Mouse (Mus musculus): ENCODE results near the gene Crygd. TPM values are rescaled to one million over a fixed set of nuclear protein-coding genes. Genes with fewer than 3 reads are reported as not detected.

Gene Crygd
- polyA plus RNA-seq, 1 experiment from 2014 or later, result not detected

GRCm38 (mm10) chr1:65040806-65041205, 22.4 kb downstream of the Crygd start:
- no peak overlapping the region for H3K4me2 ChIP-seq
- H3K4me1 ChIP-seq, result no peaks in the 10 kb centered on the region
- H3K36me3 ChIP-seq, result no peaks in the 10 kb centered on the region
- 79% methylated on average over 6 of the region's 6 CpGs for WGBS
- no peak overlapping the region for H3K27ac ChIP-seq
- no peaks in the 10 kb centered on the region for H3K9me3 ChIP-seq
- H3K9ac ChIP-seq, result no peak overlapping the region
- ATAC-seq (ENCODE audit: insufficient number of reproducible peaks, insufficient read depth, low FRiP score, low TSS enrichment, low read depth), result no peak
- H3K4me3 ChIP-seq, result no peak overlapping the region
- no peaks in the 10 kb centered on the region for H3K27me3 ChIP-seq

GRCm38 (mm10) chr1:65039679-65040078, 23.6 kb downstream of the Crygd start:
- Histone ChIP-seq H3K36me3 (no peaks in the 10 kb centered on the region), H3K9me3 (no peaks in the 10 kb centered on the region), H3K27ac (no peak overlapping the region), H3K9ac (no peak overlapping the region), H3K4me2 (no peak overlapping the region), H3K4me3 (no peak overlapping the region), H3K27me3 (no peaks in the 10 kb centered on the region), H3K4me1 (no peaks in the 10 kb centered on the region)
- 73% methylated on average over 3 of the region's 3 CpGs for WGBS
- ATAC-seq (ENCODE audit: insufficient number of reproducible peaks, insufficient read depth, low FRiP score, low TSS enrichment, low read depth), result no peak

- H3K4me3 ChIP-seq, result no peak overlapping the region
- WGBS, result 82% methylated on average over 2 of the region's 2 CpGs
- ATAC-seq (ENCODE audit: insufficient number of reproducible peaks, insufficient read depth, low FRiP score, low TSS enrichment, low read depth), result no peak
Observed at GRCm38 (mm10) chr1:65037542-65037941, 25.7 kb downstream of the Crygd start.

GRCm38 (mm10) chr1:65035513-65035912, 27.7 kb downstream of the Crygd start:
- no peaks in the 10 kb centered on the region for H3K9me3 ChIP-seq
- no peaks in the 10 kb centered on the region for H3K27me3 ChIP-seq
- ATAC-seq (ENCODE audit: insufficient number of reproducible peaks, insufficient read depth, low FRiP score, low TSS enrichment, low read depth), result no peak
- H3K36me3 ChIP-seq, result no peaks in the 10 kb centered on the region
- 9% methylated on average over 3 of the region's 3 CpGs for WGBS
- H3K27ac ChIP-seq, result no peak overlapping the region
- H3K4me1 ChIP-seq, result no peaks in the 10 kb centered on the region
- H3K9ac ChIP-seq, result no peak overlapping the region
- H3K4me3 ChIP-seq, result no peak overlapping the region
- no peak overlapping the region for H3K4me2 ChIP-seq

More at GRCm38 (mm10) chr1:65037542-65037941, 25.7 kb downstream of the Crygd start:
- H3K36me3 ChIP-seq, result no peaks in the 10 kb centered on the region
- H3K4me2 ChIP-seq, result no peak overlapping the region
- H3K9me3 ChIP-seq, result no peaks in the 10 kb centered on the region
- no peaks in the 10 kb centered on the region for H3K4me1 ChIP-seq
- no peaks in the 10 kb centered on the region for H3K27me3 ChIP-seq
- H3K27ac ChIP-seq, result no peak overlapping the region
- no peak overlapping the region for H3K9ac ChIP-seq

- Histone ChIP-seq H3K36me3 (no peaks in the 10 kb centered on the region), H3K4me2 (no peak within 1 kb of the TSS), H3K9me3 (no peaks in the 10 kb centered on the region), H3K4me3 (no peak within 1 kb of the TSS), H3K9ac (no peak within 1 kb of the TSS), H3K27ac (no peak within 1 kb of the TSS), H3K27me3 (no peaks in the 10 kb centered on the region), H3K4me1 (0 out of 2 replicates have a peak, but pooled peaks cover 5% of the 10 kb centered on the region)
- ATAC-seq (ENCODE audit: insufficient number of reproducible peaks, insufficient read depth, low FRiP score, low TSS enrichment, low read depth), result no peak
Observed at GRCm38 (mm10) chr1:65032641-65033040, 30.6 kb downstream of the Crygd start, which contains the start of gene Akr1cl. TSS of gene Akr1cl (minus strand) at chr1:65032759.

- Histone ChIP-seq H3K9me3 (no peaks in the 10 kb centered on the region), H3K4me1 (0 out of 2 replicates have a peak, but pooled peaks cover 5% of the 10 kb centered on the region), H3K27me3 (no peaks in the 10 kb centered on the region), H3K27ac (no peak overlapping the region), H3K4me2 (no peak overlapping the region), H3K4me3 (no peak overlapping the region), H3K9ac (no peak overlapping the region), H3K36me3 (no peaks in the 10 kb centered on the region)
- 44% methylated on average over 9 of the region's 9 CpGs for WGBS
- no peak for ATAC-seq (ENCODE audit: insufficient number of reproducible peaks, insufficient read depth, low FRiP score, low TSS enrichment, low read depth)
Observed at GRCm38 (mm10) chr1:65028206-65028605, 35.0 kb downstream of the Crygd start.

GRCm38 (mm10) chr1:65012726-65013125, 50.5 kb downstream of the Crygd start:
- Histone ChIP-seq H3K9me3 (no peaks in the 10 kb centered on the region), H3K27me3 (no peaks in the 10 kb centered on the region), H3K4me2 (no peak overlapping the region), H3K9ac (no peak overlapping the region), H3K4me1 (no peaks in the 10 kb centered on the region), H3K4me3 (no peak overlapping the region), H3K36me3 (no peaks in the 10 kb centered on the region), H3K27ac (no peak overlapping the region)
- 77% methylated on average over 4 of the region's 4 CpGs for WGBS
- ATAC-seq (ENCODE audit: insufficient number of reproducible peaks, insufficient read depth, low FRiP score, low TSS enrichment, low read depth), result no peak

Other genes with a start within 250 kb of the Crygd start
- 8.6 and 8.7 TPM in 2 replicates for gene Plekhm3, start 106.6 kb downstream of the Crygd start, polyA plus RNA-seq (2015; fragmentation: Nextera tagmentation; extraction: Ambion mirVana)
- 0.29 TPM in 1 of 2 replicates, not detected in the other for gene Akr1cl, start 30.7 kb downstream of the Crygd start, polyA plus RNA-seq (2015; fragmentation: Nextera tagmentation; extraction: Ambion mirVana)
- not detected in 2 replicates for gene Cryge, start 12.3 kb downstream of the Crygd start, polyA plus RNA-seq (2015; fragmentation: Nextera tagmentation; extraction: Ambion mirVana)
- gene Crygc, start 10.2 kb upstream of the Crygd start, polyA plus RNA-seq (2015; fragmentation: Nextera tagmentation; extraction: Ambion mirVana), result not detected in 2 replicates
- gene Crygb, start 18.8 kb upstream of the Crygd start, polyA plus RNA-seq (2015; fragmentation: Nextera tagmentation; extraction: Ambion mirVana), result 0.76 and 0.94 TPM in 2 replicates
- not detected in 2 replicates for gene Cryga, start 39.9 kb upstream of the Crygd start, polyA plus RNA-seq (2015; fragmentation: Nextera tagmentation; extraction: Ambion mirVana)
- gene Gm28845, start 56.1 kb upstream of the Crygd start, polyA plus RNA-seq (2015; fragmentation: Nextera tagmentation; extraction: Ambion mirVana), result not detected in 2 replicates
- gene D630023F18Rik, start 59.8 kb upstream of the Crygd start, polyA plus RNA-seq (2015; fragmentation: Nextera tagmentation; extraction: Ambion mirVana), result 0.15 and 0.80 TPM in 2 replicates
- gene Idh1, start 123.0 kb upstream of the Crygd start, polyA plus RNA-seq (2015; fragmentation: Nextera tagmentation; extraction: Ambion mirVana), result 148 and 152 TPM in 2 replicates
- 11.2 and 12.0 TPM in 2 replicates for gene Pikfyve, start 123.2 kb upstream of the Crygd start, polyA plus RNA-seq (2015; fragmentation: Nextera tagmentation; extraction: Ambion mirVana)
- 0.27 and 0.48 TPM in 2 replicates for gene Pth2r, start 218.6 kb upstream of the Crygd start, polyA plus RNA-seq (2015; fragmentation: Nextera tagmentation; extraction: Ambion mirVana)